Mouse (Mus musculus) CH12.LX (cell line): Measurements from ENCODE around the gene Dab1. TPM values are rescaled to one million over a fixed set of nuclear protein-coding genes. Genes with fewer than 3 reads are reported as not detected.

ENCODE experiments used
- DNase-seq: peaks from one replicate; pipeline ENCODE4 v3.0.0-alpha.2; 2013; ENCODE audit errors: extremely low read depth
- H3K27ac ChIP-seq: 2 replicates; pipeline ENCODE4 v1.5.1; 2012; ENCODE audit warnings: low read depth, mild to moderate bottlenecking, control low read depth, moderate library complexity; ENCODE audit not compliant: insufficient read depth
- H3K27me3 ChIP-seq: replicated peaks from 2 replicates; pipeline ENCODE3; 2012; ENCODE audit warnings: inconsistent platforms
- H3K36me3 ChIP-seq, 2 experiments: replicated peaks in 1 of 2; 2 replicates each; pipeline versions ENCODE3 to v1.6.1; 2012; ENCODE audit warnings: inconsistent platforms in 1 of 2, low read length in 1 of 2, mild to moderate bottlenecking in 1 of 2, mixed read lengths in 1 of 2, moderate library complexity in 1 of 2; ENCODE audit not compliant: control insufficient read depth in 1 of 2, insufficient read depth in 1 of 2
- H3K4me1 ChIP-seq, 2 experiments: 2 replicates each; pipeline ENCODE4 v1.6.1; 2012; ENCODE audit warnings: inconsistent platforms in 1 of 2, moderate library complexity in 1 of 2; ENCODE audit not compliant: insufficient read depth in 2 of 2, control insufficient read depth in 1 of 2
- H3K4me2 ChIP-seq: 2 replicates; pipeline ENCODE4 v1.6.1; 2012; ENCODE audit warnings: low read depth, mild to moderate bottlenecking, control low read depth; ENCODE audit not compliant: poor library complexity, insufficient read depth, severe bottlenecking
- H3K4me3 ChIP-seq, 3 experiments: fragments of 150-350 bp in 1 of 3; sonication (generic) in 1 of 3; replicated peaks in 1 of 3; 2 replicates each; pipeline versions ENCODE3 to v1.5.1; 2011 to 2012; ENCODE audit warnings: low read depth in 2 of 3, low read length in 2 of 3, mild to moderate bottlenecking in 2 of 3, moderate library complexity in 2 of 3, control low read depth in 1 of 3, improper control_type of control experiment in 1 of 3, inconsistent platforms in 1 of 3, mixed read lengths in 1 of 3; ENCODE audit not compliant: poor library complexity in 1 of 3
- H3K79me2 ChIP-seq: replicated peaks from 2 replicates; pipeline ENCODE4 v1.6.1; 2012; ENCODE audit warnings: mild to moderate bottlenecking, moderate library complexity; ENCODE audit not compliant: control insufficient read depth, poor library complexity, insufficient read depth, severe bottlenecking; ENCODE audit errors: extremely low read depth
- H3K9ac ChIP-seq: 2 replicates; pipeline ENCODE4 v1.6.1; 2012; ENCODE audit warnings: low read depth, mild to moderate bottlenecking, control low read depth, moderate library complexity; ENCODE audit not compliant: insufficient read depth
- H3K9me3 ChIP-seq: replicated peaks from 2 replicates; pipeline ENCODE3; 2012; ENCODE audit warnings: low read length, inconsistent platforms, mixed read lengths
- CHD1 ChIP-seq: IDR thresholded peaks from 2 replicates; pipeline ENCODE4 v1.6.1; 2012; ENCODE audit warnings: low read depth, low read length, improper control_type of control experiment, inconsistent platforms
- CTCF ChIP-seq, 2 experiments: IDR thresholded peaks in 1 of 2; conservative IDR thresholded peaks in 1 of 2; 2 replicates each; pipeline ENCODE4 v1.5.1; 2011 to 2012; ENCODE audit warnings: low read depth in 2 of 2, low read length in 2 of 2, improper control_type of control experiment in 1 of 2, inconsistent platforms in 1 of 2, mild to moderate bottlenecking in 1 of 2, moderate library complexity in 1 of 2
- E2F4 ChIP-seq: IDR thresholded peaks from 2 replicates; pipeline ENCODE4 v1.6.1; 2011; ENCODE audit warnings: low read depth, low read length, improper control_type of control experiment; ENCODE audit not compliant: insufficient replicate concordance
- ELF1 ChIP-seq: IDR thresholded peaks from 2 replicates; pipeline ENCODE4 v1.6.1; 2014; ENCODE audit warnings: low read depth, mild to moderate bottlenecking, inconsistent platforms, low read length, improper control_type of control experiment
- HCFC1 ChIP-seq: IDR thresholded peaks from 2 replicates; pipeline ENCODE4 v1.6.1; 2012; ENCODE audit warnings: low read depth, mild to moderate bottlenecking, inconsistent platforms, low read length, improper control_type of control experiment
- IRF4 ChIP-seq: IDR thresholded peaks from 2 replicates; pipeline ENCODE4 v1.6.1; 2014; ENCODE audit warnings: low read depth, mild to moderate bottlenecking, inconsistent platforms, low read length, improper control_type of control experiment
- JUND ChIP-seq: conservative IDR thresholded peaks from 2 replicates; pipeline ENCODE4 v1.6.1; 2011; ENCODE audit warnings: low read depth, low read length, improper control_type of control experiment
- NELFE ChIP-seq: IDR thresholded peaks from 2 replicates; pipeline ENCODE4 v1.6.1; 2011; ENCODE audit warnings: low read depth, low read length, improper control_type of control experiment
- NRF1 ChIP-seq: IDR thresholded peaks from 2 replicates; pipeline ENCODE4 v1.6.1; 2014; ENCODE audit warnings: low read depth, mild to moderate bottlenecking, inconsistent platforms, low read length, improper control_type of control experiment, moderate library complexity
- POLR2AphosphoS2 ChIP-seq: IDR thresholded peaks from 2 replicates; pipeline ENCODE4 v1.6.1; 2011; ENCODE audit warnings: low read depth, low read length, improper control_type of control experiment
- RAD21 ChIP-seq: IDR thresholded peaks from 2 replicates; pipeline ENCODE4 v1.6.1; 2011; ENCODE audit warnings: low read depth, mild to moderate bottlenecking, low read length, improper control_type of control experiment, moderate library complexity
- RCOR1 ChIP-seq: conservative IDR thresholded peaks from 2 replicates; pipeline ENCODE4 v1.6.1; 2012; ENCODE audit warnings: low read depth, mild to moderate bottlenecking, inconsistent platforms, low read length, improper control_type of control experiment
- TCF12 ChIP-seq: IDR thresholded peaks from 2 replicates; pipeline ENCODE4 v1.6.1; 2014; ENCODE audit warnings: low read depth, mild to moderate bottlenecking, inconsistent platforms, low read length, improper control_type of control experiment
- UBTF ChIP-seq: IDR thresholded peaks from 2 replicates; pipeline ENCODE4 v1.6.1; 2012; ENCODE audit warnings: low read depth, mild to moderate bottlenecking, inconsistent platforms, low read length, improper control_type of control experiment, moderate library complexity
- USF1 ChIP-seq: IDR thresholded peaks from 2 replicates; pipeline ENCODE4 v1.6.1; 2014; ENCODE audit warnings: low read depth, mild to moderate bottlenecking, inconsistent platforms, low read length, improper control_type of control experiment
- ZKSCAN1 ChIP-seq: IDR thresholded peaks from 2 replicates; pipeline ENCODE4 v1.6.1; 2012; ENCODE audit warnings: low read depth, inconsistent platforms, low read length, improper control_type of control experiment, borderline replicate concordance
- ZMIZ1 ChIP-seq: IDR thresholded peaks from 2 replicates; pipeline ENCODE4 v1.6.1; 2012; ENCODE audit warnings: low read depth, mild to moderate bottlenecking, inconsistent platforms, low read length, improper control_type of control experiment
- ZNF384 ChIP-seq: IDR thresholded peaks from 2 replicates; pipeline ENCODE4 v1.6.1; 2012; ENCODE audit warnings: low read depth, low read length, improper control_type of control experiment, inconsistent platforms
- dilution Hi-C: fragments of 300-500 bp; cut with MboI; formaldehyde crosslinking; loops from 2 replicates; pipeline ENCODE4 v1.14.3; 2020; ENCODE audit warnings: low sequenced_read_pairs; ENCODE audit not compliant: extremely low pct_unique_long_range_greater_than_20kb, extremely low pct_ligation_motif_present
- in situ Hi-C: fragments of 300-500 bp; cut with MboI; formaldehyde crosslinking; loops from 3 replicates; pipeline ENCODE4 v1.14.3; 2019; ENCODE audit warnings: low sequenced_read_pairs, low pct_ligation_motif_present, low pct_unique_long_range_greater_than_20kb, mixed read lengths
- polyA plus RNA-seq: library from polyadenylated mRNA; unstranded; fragments of >175 nt; gene quantifications from 2 replicates; pipeline ENCODE4 v1.2.1, GENCODE M21; 2012; ENCODE audit warnings: low read depth; ENCODE audit not compliant: insufficient read length
- total RNA-seq, 2 experiments: library from RNA; depleted of rRNA; stranded (reverse); fragments of 300-350 nt in 1 of 2; fragments of >200 nt in 1 of 2; gene quantifications; 2 replicates each; pipeline ENCODE4 v1.2.3; 2012 to 2014

Dab1 gene
- total and polyA plus RNA-seq, 3 experiments = not detected

GRCm38 (mm10) chr4:104206639-104207038 lies 587.5 kb downstream of the Dab1 start:
- H3K27me3 ChIP-seq = no peaks in the 10 kb centered on the region
- peaks cover 65% of the 10 kb centered on the region for H3K9me3 ChIP-seq
- no peaks in the 10 kb centered on the region for H3K4me1 ChIP-seq
- H3K79me2 ChIP-seq = no peaks in the 10 kb centered on the region
- H3K9ac ChIP-seq = no peak overlapping the region
- in situ Hi-C loops = no loop called here
- TF ChIP-seq CHD1 (no peak), NELFE (no peak), ZMIZ1 (no peak), USF1 (no peak), POLR2AphosphoS2 (no peak), JUND (no peak), HCFC1 (no peak), TCF12 (no peak), RCOR1 (no peak), IRF4 (no peak)
- no peak overlapping the region for H3K27ac ChIP-seq
- dilution Hi-C loops = no loop called here
- H3K4me2 ChIP-seq = no peak overlapping the region
- H3K4me3 ChIP-seq = no peak overlapping the region
- DNase-seq = no peak
- no peaks in the 10 kb centered on the region for H3K36me3 ChIP-seq

GRCm38 (mm10) chr4:104209081-104209480 lies 589.9 kb downstream of the Dab1 start:
- no peak for TF ChIP-seq NRF1
- no peak for TF ChIP-seq ELF1
- TF ChIP-seq CTCF (conservative IDR thresholded peaks at IDR 0.05 in 1 of 2, IDR thresholded peaks at IDR 0.05 in 1 of 2; ENCODE audit: low read depth in 2 of 2, low read length in 2 of 2) = no peak
- no peak for TF ChIP-seq E2F4
- no peak for TF ChIP-seq ZNF384
- TF ChIP-seq RAD21 = no peak
- no peak for TF ChIP-seq IRF4
- TF ChIP-seq HCFC1 = no peak
- no peak for TF ChIP-seq ZKSCAN1
- no peak for TF ChIP-seq UBTF
- no peak overlapping the region for H3K9ac ChIP-seq
- DNase-seq = no peak
- dilution Hi-C loops (no loop called here), in situ Hi-C loops (no loop called here)
- H3K4me3 ChIP-seq = no peak overlapping the region
- H3K27ac ChIP-seq = no peak overlapping the region
- peaks cover 60% of the 10 kb centered on the region for H3K9me3 ChIP-seq
- no peaks in the 10 kb centered on the region for H3K79me2 ChIP-seq
- H3K36me3 ChIP-seq = no peaks in the 10 kb centered on the region
- H3K4me1 ChIP-seq = no peaks in the 10 kb centered on the region
- H3K27me3 ChIP-seq = no peaks in the 10 kb centered on the region
- no peak overlapping the region for H3K4me2 ChIP-seq
